Mouse (Mus musculus) bone marrow, adult 2 months (tissue): ENCODE data around the gene Gabpb2.

Source experiments
- CTCF ChIP-seq: fragments of 200-500 bp; IDR thresholded peaks from 2 replicates; pipeline ENCODE4 v1.5.1; 2011; ENCODE audit warnings: low read length, control low read depth; ENCODE audit not compliant: control insufficient read depth, insufficient read depth
- POLR2A ChIP-seq: fragments of 200-500 bp; IDR thresholded peaks from 2 replicates; pipeline ENCODE4 v1.6.1; 2011; ENCODE audit warnings: low read depth, mild to moderate bottlenecking, control low read depth, low read length, borderline replicate concordance; ENCODE audit not compliant: control insufficient read depth

- TF ChIP-seq CTCF (no peak), POLR2A (0 out of 2 replicates have a peak, but pooled peaks have one; percentile 12)
Observed at GRCm38 (mm10) chr3:95140289-95140595, 77.5 kb downstream of the Gabpb2 start.
